Mouse (Mus musculus): Measurements from ENCODE around the gene Ankrd39. TPM values are rescaled to one million over a fixed set of nuclear protein-coding genes. Genes with fewer than 3 reads are reported as not detected.

The Ankrd39 gene
- polyA plus RNA-seq, 1 experiment: 5.0 TPM

Other genes starting within 250 kb of the Ankrd39 start
- 1.3 and 4.0 TPM in 2 replicates for gene Arid5a, start 239.7 kb downstream of the Ankrd39 start, polyA plus RNA-seq (2012; ENCODE audit: insufficient read depth, insufficient read length, missing spikeins)
- gene Kansl3, start 178.3 kb downstream of the Ankrd39 start, polyA plus RNA-seq (2012; ENCODE audit: insufficient read depth, insufficient read length, missing spikeins): 26.9 and 35.3 TPM in 2 replicates
- not detected in 2 replicates for gene Fer1l5, start 175.2 kb downstream of the Ankrd39 start, polyA plus RNA-seq (2012; ENCODE audit: insufficient read depth, insufficient read length, missing spikeins)
- gene Lman2l, start 102.2 kb downstream of the Ankrd39 start, polyA plus RNA-seq (2012; ENCODE audit: insufficient read depth, insufficient read length, missing spikeins): 25.6 and 26.7 TPM in 2 replicates
- 1.5 TPM in 2 replicates for gene Cnnm4, start 75.8 kb downstream of the Ankrd39 start, polyA plus RNA-seq (2012; ENCODE audit: insufficient read depth, insufficient read length, missing spikeins)
- gene Cnnm3, start 35.6 kb downstream of the Ankrd39 start, polyA plus RNA-seq (2012; ENCODE audit: insufficient read depth, insufficient read length, missing spikeins): 7.2 and 7.3 TPM in 2 replicates
- gene Ankrd23, start 10.6 kb downstream of the Ankrd39 start, polyA plus RNA-seq (2012; ENCODE audit: insufficient read depth, insufficient read length, missing spikeins): 17.9 and 25.2 TPM in 2 replicates
- gene Gm42417, start 8.0 kb downstream of the Ankrd39 start, polyA plus RNA-seq (2012; ENCODE audit: insufficient read depth, insufficient read length, missing spikeins): 4.1 and 7.8 TPM in 2 replicates
- gene Sema4c, start 10.9 kb upstream of the Ankrd39 start, polyA plus RNA-seq (2012; ENCODE audit: insufficient read depth, insufficient read length, missing spikeins): 4.1 and 6.7 TPM in 2 replicates
- gene Fam178b, start 135.7 kb upstream of the Ankrd39 start, polyA plus RNA-seq (2012; ENCODE audit: insufficient read depth, insufficient read length, missing spikeins): not detected in 2 replicates
- 5,769 and 6,142 TPM in 2 replicates for gene Cox5b, start 144.0 kb upstream of the Ankrd39 start, polyA plus RNA-seq (2012; ENCODE audit: insufficient read depth, insufficient read length, missing spikeins)
- not detected in 2 replicates for gene 4933424G06Rik, start 162.7 kb upstream of the Ankrd39 start, polyA plus RNA-seq (2012; ENCODE audit: insufficient read depth, insufficient read length, missing spikeins)
- 51.9 and 52.4 TPM in 2 replicates for gene Actr1b, start 167.0 kb upstream of the Ankrd39 start, polyA plus RNA-seq (2012; ENCODE audit: insufficient read depth, insufficient read length, missing spikeins)
- not detected in 2 replicates for gene Zap70, start 214.4 kb upstream of the Ankrd39 start, polyA plus RNA-seq (2012; ENCODE audit: insufficient read depth, insufficient read length, missing spikeins)